Mouse (Mus musculus) macrophage (primary cell): ENCODE measurements at regions not wholly inside any gene's neighbourhood (a gene's known extent, or its start where the extent isn't known, plus 50 kb on each side); places are given as distances from the start of the nearest gene placed in this dataset.

ENCODE experiments used
- H3K27ac ChIP-seq: fragments of 350-480 bp; formaldehyde crosslinking; 2 replicates; pipeline ENCODE4 v1.9.0; 2021
- H3K36me3 ChIP-seq: fragments of 350-480 bp; formaldehyde crosslinking; 2 replicates; pipeline ENCODE4 v1.9.0; 2021; ENCODE audit errors: inconsistent target
- H3K4me3 ChIP-seq: fragments of 350-480 bp; formaldehyde crosslinking; 2 replicates; pipeline ENCODE4 v1.9.0; 2021; ENCODE audit errors: inconsistent target
- H3K79me2 ChIP-seq: fragments of 350-480 bp; formaldehyde crosslinking; 2 replicates; pipeline ENCODE4 v1.9.0; 2021; ENCODE audit errors: inconsistent target
- WGBS: methylation state at CpG from one replicate; pipeline ENCODE4 v1.1.7; 2026; ENCODE audit warnings: inconsistent platforms; ENCODE audit not compliant: missing documents; 5-methylcytosine and 5-hydroxymethylcytosine counted together

DNA sequence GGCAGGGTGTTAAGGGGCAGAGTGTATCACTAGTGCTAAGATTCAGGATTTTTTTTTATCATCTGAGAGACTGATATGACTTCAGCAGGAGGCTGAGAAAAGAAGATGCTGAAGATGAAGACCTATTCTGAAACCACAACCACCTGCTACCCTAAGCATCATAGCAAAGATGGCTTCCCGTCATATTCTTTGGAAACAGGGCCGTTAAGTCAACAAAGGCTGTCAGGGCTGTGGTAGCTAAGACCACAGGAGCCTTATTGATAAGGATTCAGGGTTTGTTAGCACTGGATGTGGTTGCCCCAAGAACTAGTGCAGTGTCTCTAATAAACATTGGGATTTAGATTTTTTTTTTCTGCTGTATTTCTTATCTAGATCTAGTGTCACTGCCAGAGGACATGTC lies 56.7 kb upstream of the Rasgrp1 start:
- WGBS, result 93% methylated on average over 2 of the region's 2 CpGs
- Histone ChIP-seq H3K79me2 (no peaks in the 10 kb centered on the region), H3K27ac (no peak overlapping the region), H3K36me3 (no peaks in the 10 kb centered on the region), H3K4me3 (no peak overlapping the region)

DNA sequence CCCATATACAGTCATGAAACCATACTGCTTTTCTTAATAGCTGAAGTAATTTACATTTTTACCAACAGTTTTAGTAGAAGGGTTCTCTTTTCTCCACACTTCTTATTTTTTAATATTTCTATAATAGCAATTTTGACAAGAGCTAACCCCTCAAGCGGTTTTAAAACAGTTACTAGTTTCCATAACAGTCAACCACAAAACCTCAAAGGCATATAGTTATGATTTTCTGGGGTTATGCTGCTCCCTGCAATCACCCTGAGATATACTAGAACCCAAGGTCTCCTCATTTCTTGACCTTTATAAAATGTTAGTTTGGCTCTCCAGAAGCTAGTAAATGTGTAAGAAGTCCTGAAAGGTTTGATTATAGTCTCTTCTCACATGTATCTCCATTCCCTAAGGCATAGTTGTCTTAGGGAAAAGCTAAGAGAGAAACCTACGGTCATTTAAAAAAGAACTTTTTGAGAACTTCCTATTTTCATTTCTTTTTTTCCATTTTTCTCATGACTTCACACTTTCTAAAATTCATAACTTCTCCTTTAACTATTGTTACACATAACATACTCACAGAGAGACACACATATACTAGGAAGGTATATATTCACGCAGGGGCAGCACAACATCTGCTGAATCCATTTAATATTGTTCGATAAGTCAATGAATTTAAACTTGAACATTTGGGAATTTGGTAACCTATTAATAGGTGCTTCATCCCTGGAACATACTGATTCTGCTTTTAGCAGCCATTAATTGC lies 60.8 kb upstream of the Rasgrp1 start:
- H3K36me3 ChIP-seq, result no peaks in the 10 kb centered on the region
- peak overlapping the region; percentile 66 for H3K27ac ChIP-seq
- WGBS, result 36% methylated on average over 4 of the region's 4 CpGs
- H3K4me3 ChIP-seq, result no peak overlapping the region
- no peaks in the 10 kb centered on the region for H3K79me2 ChIP-seq

DNA sequence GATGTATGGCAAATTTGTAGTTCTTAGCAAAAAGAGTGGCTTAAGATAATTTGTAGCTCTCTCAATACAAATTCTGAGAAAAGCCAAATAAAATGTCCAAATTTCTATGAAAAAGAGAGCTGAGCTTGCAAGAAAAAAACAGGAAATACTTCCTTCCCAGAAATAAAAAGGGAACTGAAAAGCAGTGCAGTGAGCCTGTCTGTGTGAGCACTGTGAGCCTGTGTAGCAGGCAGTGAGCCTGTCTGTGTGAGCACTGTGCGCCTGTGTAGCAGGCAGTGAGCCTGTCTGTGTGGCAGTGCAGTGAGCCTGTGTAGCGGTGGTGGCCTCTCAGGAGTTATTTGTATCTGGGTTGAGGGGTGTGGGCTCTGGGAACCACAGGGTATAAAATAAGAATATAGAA lies 62.7 kb upstream of the Rasgrp1 start:
- no peaks in the 10 kb centered on the region for H3K79me2 ChIP-seq
- H3K4me3 ChIP-seq, result no peak overlapping the region
- no peaks in the 10 kb centered on the region for H3K36me3 ChIP-seq
- 12% methylated on average over 2 of the region's 2 CpGs for WGBS
- H3K27ac ChIP-seq, result peak overlapping the region; percentile 66

DNA sequence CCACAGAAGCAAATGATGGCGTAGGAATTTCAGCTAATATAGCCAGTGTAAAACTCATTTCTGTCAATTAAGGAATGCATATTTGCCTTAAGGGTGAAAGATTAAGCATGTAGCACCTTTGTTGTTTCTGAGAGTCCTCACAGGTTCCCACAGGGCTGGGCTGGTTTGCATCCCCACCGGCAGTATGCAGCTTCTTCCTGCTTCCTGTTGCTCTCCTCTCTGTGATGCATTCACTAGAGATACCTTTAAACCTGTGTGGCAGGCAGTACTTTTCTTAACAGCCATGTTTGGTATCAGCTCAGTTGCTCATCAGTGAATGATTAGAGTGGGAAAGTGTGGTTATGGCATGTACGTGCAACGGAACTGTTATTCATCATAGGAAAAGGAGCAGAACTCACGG lies 65.4 kb upstream of the Rasgrp1 start:
- WGBS, result 86% methylated on average over 5 of the region's 5 CpGs
- no peaks in the 10 kb centered on the region for H3K79me2 ChIP-seq
- no peaks in the 10 kb centered on the region for H3K36me3 ChIP-seq
- H3K27ac ChIP-seq, result no peak overlapping the region
- no peak overlapping the region for H3K4me3 ChIP-seq

DNA sequence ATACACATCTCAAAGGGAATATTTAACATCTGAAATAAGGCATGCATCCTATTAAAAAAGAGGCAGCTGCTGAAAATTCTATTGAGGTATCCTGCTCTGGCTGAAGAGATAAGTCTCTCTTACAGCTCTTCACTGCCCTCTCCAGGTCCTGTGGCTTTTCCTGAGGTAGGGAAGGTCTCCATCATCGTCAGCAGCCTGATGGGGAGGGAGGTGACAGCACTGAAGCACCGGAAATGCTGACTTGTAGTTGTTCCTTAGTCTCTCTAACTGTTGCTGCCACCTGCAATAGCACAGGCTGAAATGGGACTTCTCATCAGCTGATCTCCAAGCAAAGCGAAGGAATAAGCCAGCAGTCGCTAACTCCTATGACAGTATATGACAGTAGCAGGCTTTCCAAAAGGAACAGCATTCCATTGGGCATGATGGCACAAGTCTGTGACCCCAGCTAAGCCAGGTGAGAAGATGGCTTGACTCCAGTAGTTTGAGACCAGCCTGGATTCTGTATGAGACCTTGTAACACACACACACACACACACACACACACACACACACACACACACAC lies 69.3 kb upstream of the Rasgrp1 start:
- H3K4me3 ChIP-seq, result no peak overlapping the region
- no peak overlapping the region for H3K27ac ChIP-seq
- no peaks in the 10 kb centered on the region for H3K79me2 ChIP-seq
- no peaks in the 10 kb centered on the region for H3K36me3 ChIP-seq
- WGBS, result 47% methylated on average over 4 of the region's 4 CpGs

DNA sequence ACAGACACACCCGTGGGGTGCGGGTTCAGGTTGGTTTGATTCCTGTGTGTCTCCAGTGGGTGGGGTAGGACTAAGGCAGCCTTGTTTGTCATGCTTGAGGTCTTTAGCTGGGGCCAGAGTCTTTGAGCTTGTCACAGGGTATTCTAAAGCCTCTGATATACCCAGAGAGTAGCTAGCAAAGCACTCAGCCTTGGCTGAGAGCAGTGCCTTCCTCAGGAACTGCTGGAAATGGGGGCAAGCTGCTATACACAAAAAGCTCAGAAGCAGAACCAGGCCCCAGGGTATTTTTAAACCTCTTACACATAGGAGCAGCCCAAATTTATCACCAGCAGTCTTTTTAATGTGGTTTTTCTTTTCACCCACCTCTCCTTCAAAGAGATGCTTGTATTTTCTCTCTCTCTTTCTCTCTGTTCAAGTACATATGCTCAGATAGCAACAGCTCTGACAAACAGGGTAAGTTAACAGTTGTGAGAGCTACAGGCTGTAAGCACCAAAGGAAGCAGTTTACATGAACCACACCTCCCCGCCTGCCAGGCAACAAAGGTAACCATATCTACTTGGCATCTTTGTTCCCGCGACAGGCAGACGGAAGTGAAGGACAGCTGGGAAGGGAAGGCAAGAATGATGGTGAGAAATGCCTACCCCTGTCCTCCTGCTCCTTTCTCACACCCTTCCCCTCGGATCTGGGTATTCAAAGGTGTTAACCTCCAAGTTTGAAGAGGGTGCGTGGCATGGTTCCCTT lies 74.6 kb upstream of the Rasgrp1 start:
- WGBS, result 71% methylated on average over 6 of the region's 8 CpGs
- Histone ChIP-seq H3K27ac (no peak overlapping the region), H3K79me2 (no peaks in the 10 kb centered on the region), H3K4me3 (no peak overlapping the region), H3K36me3 (no peaks in the 10 kb centered on the region)

DNA sequence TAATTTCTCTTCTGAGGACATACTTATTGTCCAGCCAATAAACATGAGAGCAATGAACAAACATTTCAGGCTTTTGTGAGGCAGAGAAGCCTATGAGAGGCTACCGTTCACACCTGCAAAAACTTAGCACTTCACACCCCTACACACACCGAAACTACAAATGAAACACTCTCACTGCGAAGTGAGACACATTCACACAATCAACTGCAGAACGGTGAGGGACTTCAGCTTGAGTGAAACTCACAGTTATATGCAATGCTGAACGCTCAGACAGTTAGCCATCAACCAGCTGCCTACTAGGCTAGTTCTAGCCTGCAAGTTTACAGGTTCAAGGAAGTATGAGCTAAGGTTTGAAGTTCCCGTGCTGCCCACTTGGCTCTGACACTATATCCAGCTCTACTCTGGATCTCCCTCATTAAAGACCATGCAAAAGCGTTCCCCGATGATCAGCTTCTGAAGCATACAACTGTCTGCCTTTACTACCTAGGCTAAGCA lies 75.4 kb upstream of the Rasgrp1 start:
- Histone ChIP-seq H3K79me2 (no peaks in the 10 kb centered on the region), H3K36me3 (no peaks in the 10 kb centered on the region), H3K4me3 (no peak overlapping the region), H3K27ac (no peak overlapping the region)
- WGBS, result 88% methylated on average over 8 of the region's 8 CpGs

DNA sequence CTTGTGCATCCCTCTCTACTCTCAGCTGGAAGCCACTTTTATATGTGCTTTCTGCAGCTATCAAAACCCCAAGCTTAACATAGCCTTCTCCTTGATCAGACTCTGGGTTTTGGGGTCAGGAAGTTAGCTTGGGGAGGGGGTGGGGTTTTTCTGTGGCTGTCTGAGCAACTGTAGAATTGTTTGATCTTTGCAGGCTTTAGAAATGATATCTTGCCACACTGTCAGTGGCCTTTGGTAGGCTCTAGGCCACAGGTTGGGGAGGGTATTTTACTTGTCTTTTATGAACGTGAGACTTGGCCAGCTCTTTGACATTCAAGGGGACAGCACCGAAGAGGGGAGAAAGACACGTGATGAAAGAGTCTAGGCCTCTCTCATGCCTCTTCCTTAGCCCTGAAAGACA lies 75.9 kb upstream of the Rasgrp1 start:
- WGBS, result 76% methylated on average over 3 of the region's 3 CpGs
- no peaks in the 10 kb centered on the region for H3K36me3 ChIP-seq
- H3K4me3 ChIP-seq, result no peak overlapping the region
- H3K79me2 ChIP-seq, result no peaks in the 10 kb centered on the region
- no peak overlapping the region for H3K27ac ChIP-seq

DNA sequence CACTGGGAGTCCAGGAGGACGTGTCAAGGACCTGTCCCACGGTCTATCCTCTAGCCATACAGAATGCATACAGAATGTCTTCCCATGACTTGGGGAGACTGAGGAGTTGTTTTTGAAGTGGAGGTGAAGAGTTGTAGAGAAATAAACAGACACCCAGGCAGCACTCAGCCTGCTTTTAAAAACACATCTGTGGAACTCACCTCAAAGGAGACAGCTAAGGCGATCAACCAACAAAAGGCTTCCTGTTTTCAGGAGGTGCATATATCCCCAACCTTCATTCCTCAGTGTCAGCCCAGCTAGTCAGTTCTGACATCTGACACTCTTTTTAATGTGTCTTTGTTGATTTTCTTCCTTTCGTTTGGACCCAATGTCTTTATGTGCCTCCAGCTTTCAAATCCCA lies 78.6 kb upstream of the Rasgrp1 start:
- H3K27ac ChIP-seq, result no peak overlapping the region
- H3K4me3 ChIP-seq, result no peak overlapping the region
- H3K79me2 ChIP-seq, result no peaks in the 10 kb centered on the region
- WGBS, result 82% methylated on average over 4 of the region's 4 CpGs
- H3K36me3 ChIP-seq, result no peaks in the 10 kb centered on the region

DNA sequence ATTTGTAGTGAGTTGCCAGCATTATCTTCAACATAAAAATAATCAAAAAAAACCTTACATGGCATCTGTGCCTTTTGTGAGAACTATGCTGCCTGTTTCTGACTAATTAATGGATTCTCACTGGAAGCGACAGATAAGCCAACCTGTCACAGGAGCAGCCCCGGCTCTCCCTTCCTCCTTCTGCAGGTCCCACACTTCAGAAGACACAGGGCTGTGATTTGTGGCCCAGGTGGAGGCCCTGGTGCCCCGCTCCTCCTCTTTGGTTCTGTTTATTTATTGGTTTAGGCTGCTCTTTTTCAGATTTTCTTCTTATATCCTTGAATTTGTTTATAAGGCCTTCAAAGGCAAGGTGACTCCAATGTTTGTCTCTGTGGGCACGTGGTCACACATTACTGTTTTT lies 80.0 kb upstream of the Rasgrp1 start:
- 75% methylated on average over 4 of the region's 4 CpGs for WGBS
- Histone ChIP-seq H3K36me3 (no peaks in the 10 kb centered on the region), H3K79me2 (no peaks in the 10 kb centered on the region), H3K27ac (no peak overlapping the region), H3K4me3 (no peak overlapping the region)

DNA sequence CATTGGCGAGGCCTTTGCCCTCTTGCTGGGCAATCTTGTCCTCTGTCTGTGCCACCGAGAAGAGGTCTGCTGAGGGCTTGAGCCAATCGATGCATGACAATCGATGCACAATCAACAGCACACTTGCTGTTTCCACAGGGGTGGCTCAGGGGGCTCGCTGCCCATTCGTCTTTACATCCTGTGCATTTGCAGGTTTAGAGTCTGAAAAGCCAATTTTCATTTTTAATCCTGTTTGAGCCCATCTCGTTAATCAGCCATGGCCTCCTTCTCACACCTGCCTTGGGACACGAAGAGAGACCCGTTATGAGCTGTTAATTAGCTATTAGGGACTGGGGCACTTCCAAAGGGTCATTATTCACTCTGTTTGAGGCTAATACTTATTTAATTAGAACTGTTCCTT lies 86.4 kb upstream of the Rasgrp1 start:
- Histone ChIP-seq H3K4me3 (no peak overlapping the region), H3K79me2 (no peaks in the 10 kb centered on the region), H3K36me3 (no peaks in the 10 kb centered on the region), H3K27ac (no peak overlapping the region)
- WGBS, result 89% methylated on average over 9 of the region's 9 CpGs

DNA sequence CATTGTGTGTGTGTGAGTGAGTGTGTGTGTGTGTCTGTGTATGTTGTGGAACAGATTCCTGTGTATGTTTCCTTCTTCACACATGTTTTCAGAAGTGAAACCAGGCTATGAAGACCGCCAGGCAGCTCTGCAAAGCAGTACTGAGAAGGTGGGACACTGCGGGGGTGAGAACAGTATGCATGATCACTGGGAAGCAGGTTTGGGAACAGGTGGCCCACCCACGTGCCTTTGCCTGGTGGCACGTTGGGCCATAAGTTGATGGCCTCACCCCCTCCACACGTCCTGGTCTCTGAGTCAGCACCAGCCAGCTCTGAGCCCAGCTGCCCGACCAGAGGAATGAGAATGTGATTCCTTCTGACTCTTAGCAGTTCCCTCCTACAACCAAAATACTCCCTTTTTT lies 89.2 kb upstream of the Rasgrp1 start:
- Histone ChIP-seq H3K4me3 (no peak overlapping the region), H3K27ac (no peak overlapping the region)
- 72% methylated on average over 6 of the region's 6 CpGs for WGBS

DNA sequence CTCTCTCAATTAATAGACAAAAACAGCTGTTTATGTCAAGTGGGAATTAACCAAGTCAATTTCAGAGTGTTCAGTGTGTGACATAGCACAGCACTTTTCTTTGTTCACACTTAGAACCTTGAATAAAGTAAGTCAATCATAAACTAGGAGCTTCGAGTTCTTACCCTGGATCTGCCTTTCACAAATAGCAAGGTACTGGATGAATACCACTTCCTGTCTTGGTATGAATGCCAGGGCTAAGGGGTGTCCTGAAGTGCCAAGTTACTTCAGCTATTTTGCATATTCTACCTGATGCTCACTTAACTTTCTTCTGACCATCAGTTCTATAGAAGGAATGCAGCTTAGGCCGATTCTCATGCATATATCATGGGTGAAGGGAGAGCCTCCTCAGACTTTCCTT lies 90.1 kb upstream of the Rasgrp1 start:
- no peak overlapping the region for H3K27ac ChIP-seq
- H3K79me2 ChIP-seq, result no peaks in the 10 kb centered on the region
- WGBS, result 88% methylated on average over 2 of the region's 2 CpGs
- H3K4me3 ChIP-seq, result no peak overlapping the region
- H3K36me3 ChIP-seq, result no peaks in the 10 kb centered on the region

More for the DNA sequence above, 89.2 kb upstream of the Rasgrp1 start:
- no peaks in the 10 kb centered on the region for H3K79me2 ChIP-seq
- H3K36me3 ChIP-seq, result no peaks in the 10 kb centered on the region

DNA sequence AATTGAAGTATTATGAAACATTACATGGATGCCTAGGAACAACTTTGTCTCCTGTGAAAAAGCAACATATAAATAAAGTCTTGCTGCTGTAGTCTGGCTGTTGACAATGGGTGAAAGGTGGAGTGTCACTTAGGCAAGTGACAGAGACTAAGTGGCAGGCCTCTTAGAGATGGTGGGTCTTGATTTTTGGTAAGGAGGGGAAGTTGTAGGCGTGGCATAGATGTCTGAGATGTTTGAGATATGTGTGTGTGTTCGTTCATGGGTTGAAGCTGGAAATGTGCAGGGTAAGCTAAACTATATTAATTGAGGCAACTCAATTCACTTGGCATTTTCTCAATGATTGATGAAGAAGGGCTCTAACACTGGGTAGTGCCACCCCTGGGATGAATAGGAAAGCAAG lies 90.7 kb upstream of the Rasgrp1 start:
- no peaks in the 10 kb centered on the region for H3K36me3 ChIP-seq
- H3K79me2 ChIP-seq, result no peaks in the 10 kb centered on the region
- H3K4me3 ChIP-seq, result no peak overlapping the region
- WGBS, result 35% methylated on average over 2 of the region's 2 CpGs
- H3K27ac ChIP-seq, result no peak overlapping the region

DNA sequence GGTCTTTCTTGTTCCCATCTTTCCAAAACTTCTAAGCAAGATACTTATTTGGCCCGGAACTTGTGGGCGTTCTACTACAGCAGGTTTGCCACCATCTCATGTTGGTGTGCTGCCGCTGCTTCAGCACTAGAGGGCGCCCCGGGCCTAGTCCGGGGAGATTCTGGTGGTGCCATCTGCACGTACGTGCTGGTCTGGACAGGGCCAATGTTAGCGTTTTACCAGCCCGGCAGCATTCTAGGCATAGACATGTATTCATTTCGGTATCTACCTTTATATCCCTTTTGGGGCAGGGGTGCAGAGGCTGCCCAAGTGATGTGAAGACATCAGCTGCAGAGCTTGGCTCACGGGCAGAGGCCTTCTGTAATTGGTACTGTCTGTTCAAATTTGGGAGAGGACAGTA lies 95.3 kb upstream of the Rasgrp1 start:
- 90% methylated on average over 12 of the region's 12 CpGs for WGBS
- H3K36me3 ChIP-seq, result no peaks in the 10 kb centered on the region
- H3K79me2 ChIP-seq, result no peaks in the 10 kb centered on the region
- no peak overlapping the region for H3K4me3 ChIP-seq
- H3K27ac ChIP-seq, result no peak overlapping the region
